Mouse (Mus musculus): ENCODE results near the gene Iqce.

GRCm38 (mm10) chr5:140640812-140641211, 61.4 kb downstream of the Iqce start:
- TF ChIP-seq POLR2A (IDR thresholded peaks at IDR 0.05; ENCODE audit: control insufficient read depth, extremely low read depth, insufficient read depth, low read length, poor library complexity) = no peak
- TF ChIP-seq CTCF (IDR thresholded peaks at IDR 0.05; ENCODE audit: borderline replicate concordance, control insufficient read depth, extremely low read depth, insufficient read depth, low read length, poor library complexity) = no peak
